Mouse (Mus musculus) ovary, adult 18-20 months (tissue): ENCODE data around the gene Gm20388.

ENCODE experiments used
- DNase-seq: peaks from one replicate; pipeline ENCODE4 v3.0.0; 2022; ENCODE audit warnings: low spot score, mixed read lengths

Gene Gm20388

DNA sequence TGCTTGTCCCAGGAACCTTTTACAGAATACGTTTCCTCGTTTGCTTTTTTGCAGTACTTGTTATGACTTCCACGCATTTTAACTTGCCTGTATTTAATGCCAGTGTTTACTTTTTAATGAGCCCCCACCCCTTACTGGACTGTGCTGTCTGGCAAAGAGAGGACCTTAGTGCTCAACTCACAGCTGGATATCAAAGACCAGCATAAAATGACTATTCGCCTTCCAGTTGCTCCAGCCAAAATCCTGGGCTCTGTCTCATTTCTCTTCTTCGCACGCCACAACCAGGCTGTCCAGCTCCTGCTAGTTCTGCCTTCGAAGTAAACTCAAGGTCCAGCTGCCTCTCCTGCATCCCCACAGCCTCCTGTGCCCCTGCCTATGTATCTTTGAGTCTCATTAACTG is 932.4 kb downstream of the Gm20388 start:
- DNase-seq, result no peak

DNA sequence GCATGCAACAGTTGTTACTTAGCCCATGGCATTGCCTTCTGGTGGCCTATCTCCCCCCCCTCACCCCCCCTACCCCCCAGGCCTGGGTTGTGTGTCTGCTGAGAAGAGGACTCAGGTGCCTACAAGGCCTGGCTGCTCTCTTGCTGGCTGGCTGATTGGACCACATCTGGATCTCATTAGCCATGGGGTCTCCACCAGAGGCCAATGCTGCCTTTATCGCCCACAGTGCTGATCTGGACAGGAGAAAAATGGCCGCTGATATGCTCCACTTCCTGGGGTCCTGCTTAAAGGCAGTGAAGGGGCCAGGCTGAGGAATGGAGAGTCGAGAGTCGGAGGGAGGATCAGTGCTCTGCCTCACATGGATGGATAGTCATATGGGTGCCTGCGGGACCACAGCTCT is 935.4 kb downstream of the Gm20388 start:
- DNase-seq, result no peak

DNA sequence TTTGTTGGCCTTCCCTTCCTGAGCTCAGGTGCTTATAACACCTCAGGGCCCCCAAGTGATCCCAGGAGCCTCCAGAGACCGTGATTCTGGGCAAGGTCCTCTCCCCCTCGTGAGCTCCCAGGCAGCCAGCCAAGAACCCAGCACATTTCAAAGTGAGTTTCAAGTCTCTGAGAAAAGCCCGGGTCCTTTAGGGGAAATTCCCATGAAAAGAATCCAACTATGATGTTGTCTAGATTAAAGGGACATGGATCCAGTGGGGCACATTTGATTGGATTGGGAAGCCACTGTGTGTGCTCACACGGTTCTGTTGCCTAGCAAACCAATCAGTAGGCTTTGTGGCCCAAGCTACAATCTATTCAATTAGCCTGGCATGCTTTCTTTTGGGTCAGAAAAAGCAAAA is 936.6 kb downstream of the Gm20388 start:
- no peak for DNase-seq

DNA sequence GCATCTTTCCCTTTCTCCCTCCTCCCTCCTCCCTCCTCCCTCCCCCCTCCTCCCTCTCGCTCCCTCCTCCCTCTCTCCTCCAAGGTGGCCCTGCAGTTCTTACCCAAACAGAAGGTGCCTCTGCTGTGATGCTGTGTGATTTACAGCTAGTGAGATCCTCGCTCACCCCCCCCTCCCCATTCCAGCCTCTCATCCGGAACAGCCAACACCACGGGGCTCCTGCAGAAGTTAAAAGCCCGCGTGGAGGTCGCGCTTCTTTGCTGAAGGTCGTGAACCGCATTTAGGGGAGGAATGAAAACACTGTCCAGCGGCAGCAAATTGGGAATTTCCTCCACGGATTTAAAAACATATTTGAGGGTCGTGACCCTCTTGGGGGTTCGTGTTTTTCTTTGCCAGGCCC is 937.1 kb downstream of the Gm20388 start:
- DNase-seq, result no peak

DNA sequence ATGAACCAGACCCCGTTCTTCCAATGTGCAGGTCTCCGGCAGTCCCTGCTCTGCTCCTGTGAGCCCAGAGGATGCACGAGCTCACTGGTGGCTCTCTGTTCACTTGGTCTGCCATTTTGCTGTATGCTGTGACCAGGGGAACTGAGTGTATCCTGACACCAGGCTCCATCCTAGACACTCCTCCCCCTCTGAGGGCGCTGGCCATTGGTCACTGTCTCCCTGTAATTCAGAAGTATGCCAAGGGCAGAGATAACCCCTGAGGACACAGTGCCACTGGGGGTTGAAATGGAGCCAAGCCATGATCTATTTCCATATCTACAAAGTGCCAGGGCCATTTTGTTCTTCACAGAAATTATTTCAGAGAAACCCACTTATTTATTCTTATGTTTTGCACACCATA is 937.8 kb downstream of the Gm20388 start:
- DNase-seq, result peak; percentile 3

DNA sequence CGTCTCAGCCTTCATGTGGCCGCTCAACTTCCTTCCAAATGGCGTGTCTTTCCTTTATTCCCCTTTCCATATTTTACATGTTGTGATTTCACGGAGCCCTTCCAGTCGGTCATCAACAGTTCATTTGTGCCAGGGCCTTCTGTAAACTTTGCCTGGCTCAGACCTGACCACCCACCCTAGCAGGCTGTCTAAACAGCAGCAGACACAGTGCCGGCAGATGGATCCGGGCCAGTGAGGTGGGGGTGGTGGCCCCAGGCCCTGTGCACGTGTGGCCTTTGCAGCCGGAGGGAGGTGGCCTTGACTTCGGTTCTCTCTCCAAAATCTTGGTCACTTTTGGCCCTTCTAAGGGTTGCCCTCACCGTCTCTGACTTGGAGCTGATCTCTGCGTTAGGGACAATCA is 940.8 kb downstream of the Gm20388 start:
- DNase-seq, result no peak

DNA sequence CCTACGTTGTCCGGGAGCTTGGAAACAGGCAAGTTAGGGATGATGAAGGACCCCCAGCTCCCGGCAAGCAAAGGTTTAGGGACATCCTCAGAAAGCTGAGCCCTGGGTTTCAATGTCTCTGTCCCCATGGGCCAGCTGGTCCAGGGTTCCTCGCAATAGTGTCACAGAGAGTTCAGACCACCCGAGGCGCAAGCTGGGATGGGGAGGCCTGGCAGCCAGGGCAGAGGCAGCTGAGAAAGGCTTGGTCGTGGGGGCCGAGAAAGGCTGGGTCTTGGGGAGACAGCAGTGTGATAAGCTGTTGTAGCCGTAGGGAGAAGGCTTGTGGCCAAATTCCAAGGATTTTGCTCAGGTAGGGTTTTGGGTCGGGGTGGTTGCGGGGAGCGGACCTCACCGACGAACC is 949.2 kb downstream of the Gm20388 start:
- no peak for DNase-seq

DNA sequence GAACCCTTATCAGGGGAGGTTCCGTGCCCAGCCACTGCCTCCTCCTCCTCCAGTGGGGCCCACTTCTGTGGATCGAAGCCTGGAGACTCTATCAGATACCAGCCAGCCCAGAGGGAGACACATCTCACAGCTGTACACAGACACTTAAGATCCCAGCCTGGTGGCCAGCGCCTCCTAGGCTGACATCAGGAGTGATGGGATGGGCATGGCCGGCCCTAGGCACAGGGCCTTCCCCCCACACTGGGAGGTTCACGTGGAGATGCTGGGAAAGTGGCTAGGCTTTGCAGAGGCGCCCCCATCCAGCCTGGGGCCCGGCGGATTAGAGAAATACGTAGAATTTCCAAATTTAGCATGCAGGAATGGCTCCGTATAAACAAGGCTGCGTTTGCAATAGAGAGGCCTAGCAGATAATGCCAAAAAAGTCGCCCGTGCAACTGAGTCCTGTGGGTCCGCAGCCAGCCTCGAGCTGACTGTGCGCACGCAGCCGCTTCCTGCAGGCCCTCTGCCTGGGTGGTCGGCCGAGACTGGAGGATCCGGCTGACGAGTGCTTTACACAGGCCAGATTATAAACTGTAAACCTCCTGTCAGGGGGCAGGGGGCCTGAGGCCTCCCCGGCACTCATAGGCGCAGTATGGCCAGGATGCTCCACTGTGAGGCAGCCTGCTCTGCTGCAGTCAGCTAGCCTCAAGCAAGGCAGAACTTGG is 949.9 kb downstream of the Gm20388 start:
- no peak for DNase-seq

DNA sequence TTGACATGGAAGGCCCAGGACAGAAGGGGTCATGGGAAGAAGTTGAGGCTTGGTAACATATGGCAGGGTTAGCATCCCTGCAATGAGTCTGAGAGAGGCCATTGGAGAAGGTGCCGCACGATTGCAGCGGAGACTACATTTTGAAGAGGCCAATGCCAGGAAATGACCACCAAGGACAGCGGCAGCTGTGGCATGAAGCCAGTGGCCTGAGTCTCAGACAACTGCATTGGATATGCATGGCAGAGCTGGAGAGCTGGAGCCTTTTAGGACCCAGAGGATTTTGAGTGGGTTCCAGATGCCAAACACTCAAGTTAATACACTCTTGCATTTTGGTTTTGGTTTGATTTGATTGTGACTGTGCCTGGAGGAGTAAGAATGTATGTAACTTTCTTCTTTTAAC is 953.0 kb downstream of the Gm20388 start:
- no peak for DNase-seq

DNA sequence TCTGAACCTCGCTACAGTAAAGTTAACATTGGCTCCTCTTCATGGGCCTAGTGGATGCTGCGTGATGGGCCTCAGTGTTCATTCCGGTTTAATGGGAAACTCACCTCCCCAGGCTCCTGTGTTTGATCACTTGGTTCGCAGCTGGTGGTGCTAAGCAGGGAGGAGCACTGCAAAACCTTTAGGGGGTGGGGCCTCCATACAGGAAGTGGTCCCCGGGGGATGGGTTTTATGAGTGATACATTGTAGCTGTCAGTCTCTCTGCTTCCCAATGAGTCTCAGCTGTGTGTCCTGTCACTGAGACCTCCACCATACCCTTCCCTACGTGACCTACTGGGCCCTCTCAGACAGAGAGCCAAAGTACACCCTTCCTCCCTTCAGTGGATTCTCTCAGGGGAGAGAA is 956.7 kb downstream of the Gm20388 start:
- DNase-seq, result no peak

DNA sequence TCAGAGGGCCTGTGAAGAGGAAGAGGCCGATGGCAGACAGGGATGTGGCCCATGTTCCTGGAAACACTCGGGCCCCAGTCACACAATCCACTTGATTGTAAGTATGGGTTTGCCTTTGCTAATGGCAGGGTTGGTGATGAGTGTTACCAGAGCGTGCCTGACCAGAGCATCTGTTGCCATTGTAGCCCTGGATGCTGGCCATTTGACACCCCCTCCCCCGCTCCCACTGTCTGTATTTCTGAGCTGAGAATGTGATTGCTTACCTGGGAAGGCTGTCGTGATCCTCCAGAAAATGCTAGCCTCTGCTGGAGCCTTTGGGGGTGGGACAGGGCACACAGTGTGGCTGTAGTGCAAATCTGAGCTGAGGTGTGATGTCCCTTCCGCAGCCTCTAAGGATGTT is 962.0 kb downstream of the Gm20388 start:
- DNase-seq, result no peak

DNA sequence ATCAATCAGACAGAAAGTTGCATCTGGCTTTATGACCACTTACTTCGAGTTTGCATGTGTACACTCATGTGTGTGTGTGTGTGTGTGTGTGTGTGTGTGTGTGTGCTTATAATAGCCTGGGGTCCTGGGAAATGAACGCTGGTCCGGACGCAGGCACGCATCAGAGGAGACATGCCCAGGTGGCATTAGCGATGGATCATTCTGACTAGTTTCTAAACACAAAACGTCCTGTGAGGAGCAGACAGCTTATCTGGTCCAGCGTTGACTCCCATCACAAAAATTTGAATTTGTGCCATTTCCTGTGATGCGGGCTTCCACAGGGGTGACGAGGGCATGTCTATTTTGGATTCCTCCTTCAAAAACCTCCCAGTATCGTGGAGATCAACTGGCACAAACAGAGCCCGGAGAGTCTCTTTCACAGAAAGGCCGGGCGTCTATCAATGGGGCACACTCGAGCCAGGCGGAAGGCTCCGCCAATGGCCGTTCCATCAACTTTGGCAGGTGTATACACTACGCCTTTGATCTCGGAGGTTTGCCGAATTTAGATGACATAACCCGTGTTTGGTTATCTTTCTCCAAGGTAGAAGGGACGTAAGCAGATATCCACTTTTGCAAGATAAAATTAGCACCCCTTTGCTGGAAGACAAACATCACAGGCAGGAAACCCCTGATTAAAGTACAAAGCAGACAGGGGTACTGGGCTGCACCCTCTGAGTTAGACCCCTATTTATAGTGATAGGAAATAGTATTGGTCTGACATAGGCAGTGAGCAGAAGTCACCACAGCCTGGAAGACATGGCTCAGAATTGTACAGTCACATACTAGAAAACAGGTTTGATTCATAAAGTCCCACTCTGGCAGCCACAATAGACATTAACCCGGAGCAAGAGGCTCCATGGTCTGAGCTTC is 965.6 kb downstream of the Gm20388 start:
- DNase-seq, result no peak

DNA sequence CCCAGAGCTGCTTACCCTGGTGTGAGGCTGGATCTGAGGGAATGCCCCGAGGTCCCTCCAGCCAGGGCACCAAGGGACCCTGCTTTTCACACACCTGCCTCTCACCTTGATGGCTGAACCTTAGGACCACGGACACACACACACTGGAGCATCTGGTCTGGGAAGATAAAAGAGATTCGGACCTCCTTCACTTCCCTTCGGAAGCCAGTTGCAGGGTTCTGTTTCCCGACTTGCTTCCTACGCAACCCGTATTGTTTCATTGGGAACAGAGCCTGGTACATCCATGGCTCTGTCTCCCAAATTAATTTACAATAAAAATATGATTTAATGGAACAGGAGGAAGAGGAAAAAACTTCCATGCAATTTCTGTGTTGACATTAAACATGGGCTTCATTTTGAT is 966.4 kb downstream of the Gm20388 start:
- DNase-seq, result no peak

DNA sequence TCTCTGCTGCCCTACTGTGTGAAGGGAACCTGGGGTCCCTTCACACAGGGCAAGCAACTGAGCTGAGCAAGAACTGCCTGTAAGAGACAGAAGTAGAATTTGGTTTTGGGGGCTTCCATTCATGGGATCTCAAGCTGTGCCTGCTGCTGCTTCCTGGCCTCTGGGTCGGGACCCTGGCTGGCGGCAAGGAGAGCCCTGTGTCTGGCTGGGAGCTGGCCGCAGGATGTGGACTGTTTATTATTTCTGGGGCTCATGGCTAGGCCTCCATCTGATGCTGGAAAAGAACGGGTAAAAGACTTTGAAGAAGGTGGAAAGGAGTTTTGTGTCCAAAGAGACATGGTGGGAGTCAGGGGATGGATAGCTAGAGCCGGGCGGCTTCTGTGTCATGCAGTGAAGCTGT is 969.3 kb downstream of the Gm20388 start:
- no peak for DNase-seq

DNA sequence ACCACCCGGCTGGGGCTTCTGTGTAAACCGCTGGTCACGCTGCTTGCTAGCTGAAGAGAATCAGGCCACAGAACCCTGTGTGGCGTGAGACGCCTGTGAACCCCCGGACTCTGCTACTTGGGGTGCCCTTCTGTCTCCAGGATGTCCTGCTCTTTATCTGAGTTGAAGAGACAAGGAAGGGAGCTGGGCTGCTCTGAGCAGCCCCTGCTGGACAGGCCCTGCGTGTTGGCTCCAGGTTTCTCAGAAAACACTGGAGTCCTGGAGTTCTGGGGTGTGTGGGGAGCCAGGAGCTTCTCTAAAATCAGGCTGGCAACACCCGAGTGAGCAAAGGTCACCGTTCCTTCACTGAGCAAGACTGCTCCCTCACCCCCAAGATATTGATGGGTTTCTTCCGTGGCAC is 971.0 kb downstream of the Gm20388 start:
- DNase-seq, result no peak

DNA sequence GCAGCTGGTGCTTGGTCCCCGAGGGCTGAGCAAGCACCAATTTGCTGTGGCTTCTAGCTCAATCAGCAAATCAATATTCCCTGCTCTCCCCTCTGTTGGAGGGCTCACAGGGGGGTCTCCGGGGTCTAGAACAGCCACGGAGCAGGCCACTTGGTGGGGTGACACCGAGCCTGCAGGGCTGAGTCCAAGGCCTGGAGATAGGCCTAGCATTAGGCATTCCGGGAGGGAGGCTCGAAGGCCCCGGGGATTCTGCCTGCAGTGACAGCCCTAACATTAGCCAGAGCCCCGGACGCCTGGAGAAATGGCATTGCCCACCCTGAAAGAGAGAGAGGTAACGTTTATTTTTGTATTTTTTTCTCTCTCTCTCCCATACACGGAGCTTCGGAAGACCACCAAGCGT is 972.0 kb downstream of the Gm20388 start:
- DNase-seq, result no peak

DNA sequence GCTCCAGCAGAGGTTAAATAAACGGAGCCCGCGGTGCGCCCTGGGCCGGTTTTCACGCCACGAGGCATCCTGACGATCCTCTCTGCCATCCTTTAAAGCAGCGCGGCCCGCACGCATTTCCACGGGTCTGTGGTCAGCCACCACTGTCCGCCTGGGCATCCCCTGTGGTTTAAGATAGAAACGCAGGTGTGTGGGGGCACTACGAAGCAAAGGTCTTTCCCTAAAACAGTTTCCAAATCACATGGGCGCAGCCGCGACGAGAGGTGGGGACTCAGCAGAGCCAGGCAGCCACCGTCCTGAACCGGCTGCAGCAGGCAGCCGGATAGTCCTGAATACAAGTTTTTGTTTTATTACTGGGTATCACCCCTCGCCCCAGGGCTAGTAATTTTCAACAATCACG is 972.7 kb downstream of the Gm20388 start:
- no peak for DNase-seq

DNA sequence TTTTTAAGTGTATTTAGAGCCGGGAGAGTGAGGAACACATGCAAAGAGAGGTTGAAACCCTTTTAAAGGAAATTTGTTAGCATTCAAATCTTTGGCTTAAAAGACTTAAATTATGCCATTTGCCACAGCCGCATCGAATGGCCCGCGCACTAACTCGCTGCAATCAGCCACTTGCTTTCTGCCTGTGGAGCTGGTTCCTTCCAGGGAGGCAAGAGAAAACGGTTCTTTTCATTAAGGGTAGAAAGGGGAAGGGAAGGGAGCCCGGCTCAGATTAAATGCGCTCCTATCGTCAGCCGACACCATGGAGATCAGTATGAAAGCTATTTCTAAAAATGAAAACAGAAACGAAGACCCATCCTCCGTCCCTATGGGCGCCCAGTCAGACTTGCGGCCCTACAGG is 973.2 kb downstream of the Gm20388 start:
- no peak for DNase-seq

DNA sequence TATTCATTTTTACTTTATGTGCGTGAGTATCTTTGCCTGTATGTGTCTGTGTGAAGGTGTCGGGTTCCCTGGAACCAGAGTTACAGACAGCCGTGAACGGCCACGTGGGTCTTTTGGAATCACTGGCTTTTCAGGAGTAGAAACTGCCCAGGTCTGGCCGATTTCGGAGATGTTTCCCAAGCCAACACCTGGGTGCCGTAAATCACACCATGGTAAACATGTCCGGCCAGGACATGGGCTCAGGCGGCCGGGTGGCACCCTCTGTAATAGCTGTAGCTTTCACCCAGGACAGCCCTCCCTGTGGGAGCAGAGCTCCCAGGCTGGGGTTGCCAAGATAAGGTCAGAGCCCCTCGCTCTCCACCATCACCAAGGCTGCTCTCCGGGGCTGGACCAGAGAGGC is 974.2 kb downstream of the Gm20388 start:
- no peak for DNase-seq

DNA sequence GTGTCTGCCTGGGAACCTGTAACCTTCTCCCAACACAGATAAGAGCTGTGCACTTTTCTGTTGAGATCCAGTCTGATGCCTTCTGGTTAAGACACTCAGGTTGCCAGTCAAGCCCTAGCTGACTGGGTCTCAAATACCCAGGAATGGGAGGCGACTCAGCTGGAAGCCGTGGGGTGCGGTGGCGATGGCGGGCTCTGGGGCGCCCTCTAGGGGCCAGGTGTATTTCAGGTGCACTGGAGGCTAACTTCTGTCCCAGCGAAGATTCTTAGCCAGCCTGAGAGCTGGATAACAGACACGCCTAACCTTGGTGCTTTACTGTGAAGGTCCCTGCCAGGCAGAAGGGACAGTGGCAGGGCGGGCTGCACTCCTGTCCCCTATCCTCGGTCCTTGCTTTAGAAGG is 976.6 kb downstream of the Gm20388 start:
- DNase-seq, result no peak

DNA sequence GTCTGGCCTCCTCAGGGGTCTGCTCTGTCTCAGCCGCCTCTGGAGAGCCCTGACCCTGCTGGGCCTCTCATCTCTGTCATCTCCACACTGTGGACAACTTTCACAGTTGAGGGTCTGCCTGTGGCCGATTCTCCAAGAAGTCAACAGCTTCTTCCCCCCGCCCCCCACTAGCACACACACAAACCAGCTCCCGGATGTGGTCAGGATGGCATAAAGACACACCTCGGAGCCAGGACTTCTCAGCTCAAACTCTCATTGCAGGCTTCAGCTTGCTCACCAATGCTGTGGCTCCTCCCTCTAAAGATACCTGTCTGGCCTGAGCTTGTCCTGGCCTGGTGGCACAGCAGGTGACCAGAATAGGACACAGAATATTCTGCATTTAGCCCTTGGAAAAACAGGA is 977.4 kb downstream of the Gm20388 start:
- DNase-seq, result no peak

DNA sequence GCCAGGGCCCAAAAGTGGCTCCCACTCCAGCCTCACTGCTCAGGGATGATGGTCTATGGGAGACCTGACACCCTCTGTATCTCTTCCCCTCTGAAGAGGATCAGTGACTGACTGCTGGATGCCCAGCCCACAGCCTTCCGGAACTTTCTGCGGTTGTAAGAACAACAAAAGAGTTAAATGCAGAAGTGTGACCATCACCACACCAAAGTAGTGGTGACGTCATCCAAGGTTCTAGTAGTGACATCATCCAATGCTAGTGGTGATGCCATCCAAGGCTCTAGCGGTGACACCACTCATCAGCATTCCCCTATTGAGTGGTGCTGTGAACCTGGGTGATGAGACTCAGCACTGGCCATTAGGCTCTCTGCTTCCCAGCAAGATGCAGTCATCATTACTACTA is 978.5 kb downstream of the Gm20388 start:
- DNase-seq, result no peak

DNA sequence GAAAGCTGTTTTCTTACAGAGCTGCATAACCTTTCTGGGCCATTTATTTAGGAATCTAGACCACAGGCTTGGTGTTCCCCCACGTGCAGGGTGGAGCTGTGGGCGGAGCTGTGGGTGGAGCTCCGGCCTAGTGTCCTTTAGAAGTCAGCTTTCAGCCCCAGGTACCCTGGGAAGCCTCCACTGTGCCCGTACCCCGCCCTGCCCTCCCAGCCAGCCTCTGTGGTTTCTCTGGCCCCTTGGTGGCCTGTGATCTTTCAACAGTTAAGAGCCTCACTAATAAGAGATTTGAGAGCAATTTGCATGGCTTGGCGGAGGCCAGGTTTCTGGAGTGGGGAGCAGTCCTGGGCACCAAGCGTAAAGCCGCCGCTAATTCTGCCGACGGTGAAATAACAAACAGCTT is 979.4 kb downstream of the Gm20388 start:
- no peak for DNase-seq

DNA sequence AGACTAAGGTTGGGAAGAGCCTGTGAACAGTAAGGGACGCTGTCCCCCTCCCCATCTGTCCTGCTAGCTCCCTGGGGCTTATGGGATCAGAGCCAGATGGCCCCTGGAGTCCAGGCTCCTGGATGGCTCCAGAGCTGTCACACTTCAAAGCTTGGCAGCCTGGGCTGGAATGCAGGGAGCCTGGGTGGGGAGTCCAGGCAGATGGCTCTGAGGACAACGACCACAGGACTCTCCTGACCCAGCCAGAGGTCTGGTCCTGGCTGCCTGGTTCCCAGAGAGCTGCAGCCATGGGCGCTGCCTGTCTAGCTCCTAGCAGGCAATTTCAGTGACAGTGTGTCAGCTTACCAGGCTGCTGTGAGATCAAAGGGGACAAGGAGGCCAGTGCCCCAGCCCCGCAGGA is 984.4 kb downstream of the Gm20388 start:
- DNase-seq, result no peak
